24 mouse cellular contexts compared by ENCODE assay signal in the genomic region with DNA sequence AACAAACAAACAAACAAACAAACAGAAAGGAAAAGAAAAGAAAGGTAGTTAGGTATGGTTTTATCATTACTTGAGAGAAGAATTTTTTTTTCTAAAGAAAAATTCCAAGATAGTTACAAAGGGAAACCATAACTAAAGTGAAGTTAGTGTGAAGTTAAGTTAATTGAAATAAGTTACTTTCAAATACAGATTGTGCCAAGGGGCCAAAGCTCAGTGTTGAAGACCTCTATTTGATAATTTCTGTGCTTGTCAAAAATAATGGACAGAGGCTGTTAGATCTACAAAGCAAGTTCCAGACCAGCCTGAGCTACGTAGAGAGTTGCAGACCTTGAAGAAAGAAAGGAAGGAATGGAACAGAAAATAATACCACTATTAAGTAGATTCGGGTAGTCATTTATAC. TPM values are rescaled to one million over a fixed set of nuclear protein-coding genes. Genes with fewer than 3 reads are reported as not detected.
DNase-seq lines count a peak whose midpoint lies in the region; ATAC-seq and TF ChIP-seq lines count a peak whose summit lies in the region.
"Had no signal": no experiment of that assay in that cellular context is flagged by ENCODE, and none has a peak within 500 bp of the region (broad histone marks: within the 10 kb centered on the region; RNA-seq: fewer than 3 reads in every experiment).

No protein-coding gene starts in this region.

- no peaks in the 10 kb centered on the region for H3K9me3 ChIP-seq in kidney, embryonic 15.5 days (replicated peaks)
- no peaks in the 10 kb centered on the region for H3K9me3 ChIP-seq in lung, embryonic 14.5 days (ENCODE audit: low read depth, low read length)
- H3K9me3 ChIP-seq: embryonic facial prominence, embryonic 10.5 days; embryonic facial prominence, embryonic 12.5 days; forebrain, embryonic 13.5 days; forebrain, embryonic 15.5 days; G1E had no signal

- H3K4me2 ChIP-seq in kidney, embryonic 15.5 days: no peak overlapping the region
- no peak overlapping the region for H3K4me2 ChIP-seq in lung, embryonic 14.5 days
- H3K4me2 ChIP-seq: embryonic facial prominence, embryonic 12.5 days had no signal

- H3K27ac ChIP-seq in gastrocnemius, adult 2 months: peak overlapping the region; percentile 96
- H3K27ac ChIP-seq in kidney, embryonic 15.5 days: no peak overlapping the region
- 0 out of 2 replicates have a peak overlapping the region, but pooled peaks have one; percentile 94 for H3K27ac ChIP-seq in lung, embryonic 14.5 days (ENCODE audit: low read depth)
- H3K27ac ChIP-seq: embryonic facial prominence, embryonic 10.5 days; embryonic facial prominence, embryonic 12.5 days; forebrain, embryonic 13.5 days; forebrain, embryonic 15.5 days had no signal

- H3K4me1 ChIP-seq in kidney, embryonic 15.5 days: peaks cover 15% of the 10 kb centered on the region
- H3K4me1 ChIP-seq in lung, embryonic 14.5 days (ENCODE audit: insufficient read depth): peaks cover 8% of the 10 kb centered on the region; the same call in 1 of the 2 replicates

- no peaks in the 10 kb centered on the region; the same call in 1 of the 2 replicates for H3K27me3 ChIP-seq in kidney, embryonic 15.5 days
- H3K27me3 ChIP-seq in lung, embryonic 14.5 days (ENCODE audit: insufficient read depth, low read length): no peaks in the 10 kb centered on the region
- H3K27me3 ChIP-seq: CH12.LX; embryonic facial prominence, embryonic 12.5 days; forebrain, embryonic 15.5 days had no signal

- TF ChIP-seq CTCF in gastrocnemius, adult 2 months (IDR thresholded peaks at IDR 0.05): no peak
- TF ChIP-seq CTCF in lung, embryonic 14.5 days (IDR thresholded peaks at IDR 0.05; ENCODE audit: low read depth): no peak

- H3K4me3 ChIP-seq in gastrocnemius, adult 2 months: no peak overlapping the region
- H3K4me3 ChIP-seq in kidney, embryonic 15.5 days (replicated peaks): no peak overlapping the region
- no peak overlapping the region for H3K4me3 ChIP-seq in lung, embryonic 14.5 days (ENCODE audit: low read depth, low read length)
- H3K4me3 ChIP-seq: embryonic facial prominence, embryonic 10.5 days; embryonic facial prominence, embryonic 12.5 days; forebrain, embryonic 13.5 days; forebrain, embryonic 15.5 days had no signal

- DNase-seq in gastrocnemius, adult 2 months: no peak
- DNase-seq in gastrocnemius, postnatal 10 days: no peak
- peak; percentile 76 for DNase-seq in kidney, adult 9 months
- no peak for DNase-seq in lung, embryonic 14.5 days
- DNase-seq in lung, postnatal 4 days: no peak
- DNase-seq: adrenal gland, adult 8-10 months; adrenal gland, postnatal 14 days; adrenal gland, postnatal 36 days; B cell, adult 2 months; cerebellum, adult 11-12 months; cerebellum, adult 2 months; cerebellum, postnatal 25 days had no signal

- WGBS in kidney, embryonic 15.5 days: 94% methylated on average over 2 of the region's 2 CpGs
- WGBS in lung, embryonic 14.5 days: 93% methylated on average over 2 of the region's 2 CpGs

- intact Hi-C loops in gastrocnemius, adult 2 months (cut with DNase I): no loop called here

- H3K9ac ChIP-seq in kidney, embryonic 15.5 days: no peak overlapping the region
- H3K9ac ChIP-seq in lung, embryonic 14.5 days: no peak overlapping the region
- H3K9ac ChIP-seq: embryonic facial prominence, embryonic 12.5 days; forebrain, embryonic 13.5 days had no signal

- ATAC-seq in kidney, embryonic 15.5 days (replicated peaks; ENCODE audit: low FRiP score): no peak
- ATAC-seq in lung, embryonic 14.5 days (ENCODE audit: insufficient read depth): no peak
- ATAC-seq: activated CD4-positive, CD25-positive, alpha-beta regulatory T cell, adult 4 months; CD4-positive, CD25-positive, alpha-beta regulatory T cell, adult 4 months; forebrain, embryonic 13.5 days; forebrain, embryonic 15.5 days; Patski had no signal

- peaks cover 4% of the 10 kb centered on the region; the same call in 1 of the 2 replicates for H3K36me3 ChIP-seq in kidney, embryonic 15.5 days
- H3K36me3 ChIP-seq in lung, embryonic 14.5 days (ENCODE audit: insufficient read depth): no peaks in the 10 kb centered on the region
- H3K36me3 ChIP-seq: embryonic facial prominence, embryonic 12.5 days; forebrain, embryonic 15.5 days had no signal

RNA-seq across cellular contexts. Expression of a gene that starts 1.8 kb away (rescaled TPM):
- 10 to 100 TPM; 20.8 to 31.7 TPM for total RNA-seq in gastrocnemius, adult 2 months (2021)
- total RNA-seq in gastrocnemius, postnatal 10 days (2021): 10 to 100 TPM; 21.9 to 25.0 TPM
- polyA plus RNA-seq in kidney, embryonic 15.5 days (2015; fragmentation: Nextera tagmentation; extraction: Ambion mirVana): 5.2 and 6.3 TPM in 2 replicates
- 5.7 and 6.6 TPM in 2 replicates for polyA plus RNA-seq in lung, embryonic 14.5 days (2014; fragmentation: Nextera tagmentation; extraction: Ambion mirVana)

RNA-seq across cellular contexts. Expression of a gene that starts 36.6 kb away (rescaled TPM):
- not detected for total RNA-seq in gastrocnemius, adult 2 months (2021)
- not detected for total RNA-seq in gastrocnemius, postnatal 10 days (2021)
- 0.39 and 0.44 TPM in 2 replicates for polyA plus RNA-seq in kidney, embryonic 15.5 days (2015; fragmentation: Nextera tagmentation; extraction: Ambion mirVana)
- 0.75 and 0.78 TPM in 2 replicates for polyA plus RNA-seq in lung, embryonic 14.5 days (2014; fragmentation: Nextera tagmentation; extraction: Ambion mirVana)
- total RNA-seq: adrenal gland, adult 18-20 months; adrenal gland, adult 8-10 months; adrenal gland, postnatal 14 days; adrenal gland, postnatal 36 days; CH12.LX; G1E had no signal
- polyA plus RNA-seq: cerebellum, adult 2 months; cortical plate, adult 2 months; embryonic facial prominence, embryonic 10.5 days; forebrain, embryonic 13.5 days; G1E had no signal

RNA-seq across cellular contexts. Expression of a gene that starts 58.6 kb away (rescaled TPM):
- 10 to 100 TPM; 39.0 to 39.5 TPM for total RNA-seq in gastrocnemius, adult 2 months (2021)
- total RNA-seq in gastrocnemius, postnatal 10 days (2021): 10 to 100 TPM; 46.6 to 60.7 TPM
- 70.8 and 71.3 TPM in 2 replicates for polyA plus RNA-seq in kidney, embryonic 15.5 days (2015; fragmentation: Nextera tagmentation; extraction: Ambion mirVana)
- 70.9 and 71.0 TPM in 2 replicates for polyA plus RNA-seq in lung, embryonic 14.5 days (2014; fragmentation: Nextera tagmentation; extraction: Ambion mirVana)
